Mouse (Mus musculus) layer of hippocampus, postnatal 14 days (tissue): ENCODE data around the gene Nadk2. TPM values are rescaled to one million over a fixed set of nuclear protein-coding genes. Genes with fewer than 3 reads are reported as not detected.

Experiments used
- DNase-seq, 2 experiments: peaks; one replicate each; pipeline ENCODE4 v3.0.0; 2021 to 2022; ENCODE audit warnings: low spot score in 2 of 2, mixed read lengths in 1 of 2
- total RNA-seq, 2 experiments: library from RNA; stranded (reverse); gene quantifications; 2 replicates each; pipeline ENCODE4 v1.2.3; 2021

Nadk2 gene
- total RNA-seq, 2 experiments from 2014 or later: 51.6 to 51.7 TPM

DNA sequence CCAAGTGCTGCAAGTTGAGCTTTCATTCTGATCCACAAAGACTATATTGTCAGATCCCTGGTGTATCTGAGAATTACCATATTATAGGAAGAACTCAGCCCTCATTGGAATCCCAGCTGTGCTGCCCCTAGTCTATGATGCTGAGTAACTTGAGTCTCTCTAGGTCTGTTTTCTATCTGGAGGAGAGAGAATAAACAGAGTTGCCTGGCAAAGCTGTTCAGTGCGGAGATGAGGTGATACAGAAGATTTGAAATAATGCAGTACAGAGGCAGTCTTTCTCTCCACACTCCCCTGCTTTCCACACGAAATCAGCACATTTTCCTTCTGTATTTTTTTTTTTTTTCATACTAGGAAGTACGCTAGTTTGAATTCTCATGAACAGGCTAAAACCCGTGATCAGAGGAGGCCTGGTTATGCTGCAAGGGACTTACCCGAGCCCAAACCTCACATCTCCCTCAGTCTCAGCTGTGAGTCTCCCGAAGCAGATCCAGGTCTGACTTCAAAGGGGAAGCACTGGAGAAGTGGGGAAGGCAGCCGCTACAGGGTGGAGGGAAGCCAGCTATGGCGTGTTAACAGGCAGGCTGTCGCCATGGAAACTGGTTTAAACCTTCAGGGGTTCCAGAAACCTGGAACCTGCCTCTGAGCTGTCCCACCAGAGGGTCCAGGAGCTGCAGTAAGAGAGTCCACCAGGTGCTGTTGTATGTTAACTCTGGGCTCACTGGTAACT, 59.9 kb downstream of the Nadk2 start:
- DNase-seq: no peak

DNA sequence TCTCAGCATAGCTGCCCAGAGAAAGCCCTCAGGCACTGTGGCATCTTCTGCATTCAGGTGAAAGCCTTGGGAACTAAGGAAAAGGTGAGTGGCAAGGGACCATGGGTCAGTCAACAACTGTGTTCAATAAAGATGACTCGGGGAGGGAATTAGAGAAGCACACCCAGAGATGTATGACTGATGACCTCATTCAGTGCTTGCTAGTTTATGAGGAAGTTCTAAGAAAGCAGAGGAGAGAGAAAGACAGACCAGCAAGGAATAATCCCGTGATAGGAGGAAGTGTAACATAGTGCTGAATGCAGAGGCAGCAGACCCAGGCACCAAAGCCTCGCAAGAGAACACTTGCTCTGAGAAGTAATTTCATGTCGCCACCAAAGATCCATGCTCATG, 60.4 kb downstream of the Nadk2 start:
- DNase-seq: no peak

DNA sequence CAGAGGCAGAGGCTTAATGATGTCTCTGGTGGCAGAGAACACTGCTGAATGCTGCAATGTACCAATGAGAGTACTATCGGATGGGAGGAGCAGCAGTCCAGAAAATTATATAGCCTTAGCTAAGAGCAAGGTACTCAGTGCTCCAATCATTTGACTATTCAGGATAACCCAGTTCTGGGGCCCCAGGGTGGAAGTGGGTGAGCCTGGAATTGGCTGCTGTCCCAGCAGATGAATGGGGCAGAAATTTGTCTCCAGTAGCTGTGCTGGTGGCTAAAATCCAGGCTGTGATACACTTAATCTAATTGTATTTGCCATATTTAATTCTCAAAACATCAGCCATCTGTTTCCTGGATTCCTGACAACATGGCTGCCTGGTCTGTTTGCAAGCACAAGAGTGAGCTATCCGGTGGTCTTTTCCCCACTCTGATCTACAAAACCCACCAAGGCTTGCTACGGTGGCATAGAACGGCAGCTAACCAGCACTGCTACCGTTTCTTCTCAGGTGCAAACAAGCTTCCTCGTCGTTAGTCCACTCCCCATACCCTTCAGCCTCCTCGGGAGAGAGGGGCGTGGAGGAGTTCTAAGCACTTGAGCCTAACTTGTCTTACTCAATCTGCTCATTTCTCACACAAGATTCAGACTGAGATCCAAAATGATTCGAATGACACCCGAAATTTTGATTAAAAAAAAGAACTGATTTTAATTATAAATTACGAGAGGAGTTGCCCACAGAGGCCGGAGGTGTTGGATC, 61.8 kb downstream of the Nadk2 start:
- DNase-seq: peak; percentile 40 to 64

DNA sequence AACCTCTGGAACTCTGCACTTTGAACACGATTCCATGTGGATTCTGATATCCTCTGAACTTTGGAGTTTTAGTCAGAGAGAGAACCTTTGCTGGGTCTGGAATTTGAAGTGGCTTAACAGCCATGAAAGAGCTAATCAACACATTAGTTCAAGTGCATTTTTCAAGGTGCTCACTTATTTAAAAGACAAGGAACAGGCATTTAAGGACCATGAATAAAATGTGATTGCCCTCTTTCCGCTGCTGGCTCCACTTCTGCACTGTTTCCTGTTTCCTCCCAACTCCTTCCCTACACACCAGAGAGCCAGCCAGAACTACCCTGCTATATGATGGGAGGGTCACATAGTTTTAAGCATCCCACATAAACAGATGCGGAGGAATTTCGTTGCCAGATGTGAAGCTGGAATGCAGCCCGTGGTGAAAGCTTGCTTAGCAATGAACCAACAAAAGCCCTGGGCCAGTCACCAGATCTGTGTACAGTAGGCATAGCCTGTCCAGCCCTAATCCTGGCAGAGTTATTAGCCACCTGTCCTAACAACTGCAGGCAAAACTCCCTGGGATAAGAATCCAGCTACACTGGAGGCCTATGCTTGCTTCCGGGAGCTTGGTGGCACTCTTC, 63.9 kb downstream of the Nadk2 start:
- DNase-seq: no peak

DNA sequence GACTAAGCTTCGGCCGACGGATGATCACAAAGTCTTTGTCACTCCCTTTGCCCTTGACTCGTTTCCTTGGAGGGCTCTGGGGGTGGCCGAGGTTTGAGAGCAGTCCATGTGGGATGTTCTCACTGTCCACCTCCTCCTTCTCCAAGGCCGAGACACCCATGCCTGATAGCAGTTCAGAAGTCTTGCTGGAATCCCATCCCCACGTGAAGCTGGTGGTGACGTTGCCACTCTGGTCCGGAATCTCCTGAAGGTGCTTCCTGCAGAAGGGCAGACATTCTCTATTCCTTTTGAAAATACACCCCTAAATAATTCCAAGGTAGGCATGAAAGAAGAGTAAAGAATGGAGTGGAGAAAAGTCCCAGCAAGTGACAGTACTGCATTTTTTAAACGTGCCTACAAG, 68.4 kb downstream of the Nadk2 start:
- no peak for DNase-seq

DNA sequence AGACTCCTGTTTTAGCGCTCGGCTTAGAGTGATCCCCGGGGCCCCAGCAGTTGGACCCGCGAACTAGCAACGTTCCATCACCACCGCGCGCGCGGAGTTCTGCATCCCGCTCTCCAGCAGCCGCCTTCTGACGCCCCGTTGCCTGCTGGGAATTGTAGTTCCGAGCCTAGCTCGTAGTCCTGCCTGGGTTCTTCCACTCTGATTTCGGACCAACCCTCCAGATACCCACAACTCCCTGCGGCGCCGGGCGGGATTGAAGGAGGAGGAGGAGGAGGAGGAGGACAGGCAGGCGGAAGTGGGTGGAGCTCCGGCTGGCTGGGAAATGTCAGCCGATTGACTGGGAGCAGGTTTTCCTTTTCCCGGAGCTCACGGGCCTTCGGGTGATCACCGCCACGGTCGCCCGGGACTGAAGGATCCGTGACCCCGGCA, 69.2 kb downstream of the Nadk2 start, which contains the start of gene Lmbrd2:
Gene Lmbrd2, plus strand, starts transcription at position 299 of the 429 bp plus-strand sequence.
- peak; percentile 93 to 98 for DNase-seq

DNA sequence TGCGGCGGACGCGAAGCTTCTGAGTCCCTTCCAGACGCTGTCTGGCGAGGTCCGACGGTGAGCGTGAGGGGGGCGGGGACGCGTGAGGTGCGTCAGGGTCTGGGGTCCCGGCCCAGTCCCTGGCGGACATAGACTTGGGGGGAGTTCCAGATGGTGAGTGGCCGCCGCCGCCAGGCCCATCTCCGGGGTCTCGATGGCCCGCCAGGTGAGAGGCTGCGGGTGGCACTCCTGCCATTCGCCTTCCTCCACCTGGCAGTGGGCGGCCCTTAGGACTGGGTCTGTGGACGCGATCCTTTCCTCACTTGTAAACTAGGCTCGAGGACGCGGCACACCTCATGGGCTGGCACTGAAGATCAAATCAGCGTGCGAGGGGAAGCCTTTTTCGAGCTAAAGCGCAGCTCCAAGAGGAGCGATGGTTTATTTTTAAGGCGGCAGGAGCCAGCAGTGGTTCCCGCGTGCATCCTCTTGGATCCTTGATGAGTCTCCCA, 69.7 kb downstream of the Nadk2 start:
- peak in 1 of 2 experiments; percentile 45 for DNase-seq

DNA sequence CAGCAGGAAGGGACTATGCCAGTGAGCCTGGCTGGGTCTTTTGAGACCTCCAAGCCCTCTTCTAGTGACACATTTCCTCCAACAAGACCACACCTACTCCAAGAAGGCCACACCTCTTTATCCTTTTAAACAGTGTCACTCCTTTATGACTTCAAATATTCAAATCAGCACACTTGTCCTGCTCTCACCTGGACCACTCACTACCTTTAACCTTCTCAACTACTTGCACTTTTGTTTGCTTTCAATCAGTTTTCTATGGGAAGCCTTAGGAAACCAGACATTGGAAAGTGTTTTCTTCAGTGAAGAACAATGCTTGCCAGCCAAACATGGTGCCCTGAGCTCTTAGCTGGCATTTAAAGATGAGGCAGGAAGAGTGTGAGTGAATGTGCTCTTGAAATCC, 84.3 kb downstream of the Nadk2 start, which contains the start of gene Skp2:
Gene Skp2, minus strand, starts transcription at position 101 of the 400 bp plus-strand sequence.
- DNase-seq: no peak

Other genes starting within 250 kb of the Nadk2 start
- 1 to 10 TPM; 5.5 to 7.4 TPM for gene Ranbp3l, start 103.3 kb upstream of the Nadk2 start, total RNA-seq
- gene Lmbrd2, start 69.3 kb downstream of the Nadk2 start, total RNA-seq: 10 to 100 TPM; 56.1 to 57.0 TPM
- 1 to 10 TPM; 4.9 to 5.7 TPM for gene Skp2, start 84.2 kb downstream of the Nadk2 start, total RNA-seq
- not detected for gene Ugt3a1, start 205.6 kb downstream of the Nadk2 start, total RNA-seq